Mouse (Mus musculus): ENCODE results near the gene Zscan21. TPM values are rescaled to one million over a fixed set of nuclear protein-coding genes. Genes with fewer than 3 reads are reported as not detected.

Zscan21 gene
- polyA plus RNA-seq, 1 experiment from 2014 or later: 97.0 TPM

GRCm38 (mm10) chr5:138137257-138137656, 20.6 kb downstream of the Zscan21 start:
- no peaks in the 10 kb centered on the region for H3K9me3 ChIP-seq
- no peaks in the 10 kb centered on the region for H3K27me3 ChIP-seq (replicated peaks; ENCODE audit: low read depth, poor library complexity, severe bottlenecking)
- no peak overlapping the region for H3K4me3 ChIP-seq
- WGBS: 92% methylated on average over 4 of the region's 4 CpGs
- peaks cover 58% of the 10 kb centered on the region for H3K36me3 ChIP-seq (replicated peaks)
- H3K27ac ChIP-seq (replicated peaks): no peak overlapping the region
- no peaks in the 10 kb centered on the region for H3K4me1 ChIP-seq
- no peak for DNase-seq (ENCODE audit: low spot score)

GRCm38 (mm10) chr5:138137935-138138549, 21.3 kb downstream of the Zscan21 start:
- no peaks in the 10 kb centered on the region for H3K27me3 ChIP-seq (replicated peaks; ENCODE audit: low read depth, poor library complexity, severe bottlenecking)
- H3K9me3 ChIP-seq: no peaks in the 10 kb centered on the region
- no peak overlapping the region for H3K4me3 ChIP-seq
- H3K36me3 ChIP-seq (replicated peaks): peaks cover 57% of the 10 kb centered on the region
- no peak overlapping the region for H3K27ac ChIP-seq (replicated peaks)
- no peaks in the 10 kb centered on the region for H3K4me1 ChIP-seq
- DNase-seq (ENCODE audit: low spot score): no peak
- WGBS: 65% methylated on average over 8 of the region's 8 CpGs

- WGBS: 76% methylated on average over 4 of the region's 4 CpGs
- Histone ChIP-seq H3K36me3 (replicated peaks) (peaks cover 57% of the 10 kb centered on the region), H3K27me3 (replicated peaks; ENCODE audit: low read depth, poor library complexity, severe bottlenecking) (no peaks in the 10 kb centered on the region), H3K9me3 (no peaks in the 10 kb centered on the region), H3K27ac (replicated peaks) (no peak overlapping the region), H3K4me1 (no peaks in the 10 kb centered on the region), H3K4me3 (no peak overlapping the region)
- DNase-seq (ENCODE audit: low spot score): no peak
Observed at GRCm38 (mm10) chr5:138138585-138138984, 21.9 kb downstream of the Zscan21 start.

- Histone ChIP-seq H3K9me3 (no peaks in the 10 kb centered on the region), H3K4me1 (peaks cover 6% of the 10 kb centered on the region), H3K27me3 (replicated peaks; ENCODE audit: low read depth, poor library complexity, severe bottlenecking) (no peaks in the 10 kb centered on the region), H3K27ac (replicated peaks) (peak overlapping the region; percentile 99; the same call in 1 of the 2 replicates), H3K4me3 (peak overlapping the region; percentile 86), H3K36me3 (replicated peaks) (peaks cover 36% of the 10 kb centered on the region)
- WGBS: 87% methylated on average over 3 of the region's 3 CpGs
- DNase-seq (ENCODE audit: low spot score): no peak
Observed at GRCm38 (mm10) chr5:138154390-138154789, 37.7 kb downstream of the Zscan21 start.

GRCm38 (mm10) chr5:138155443-138155976, 38.8 kb downstream of the Zscan21 start, which contains the start of gene Zfp113:
Zfp113 (minus strand) TSS chr5:138155744.
- no peaks in the 10 kb centered on the region for H3K9me3 ChIP-seq
- under 1% methylated on average over 31 of the region's 31 CpGs for WGBS
- DNase-seq (ENCODE audit: low spot score): peak; percentile 91
- peak within 1 kb of the TSS; percentile 86 for H3K4me3 ChIP-seq
- H3K27ac ChIP-seq (replicated peaks): peak within 1 kb of the TSS; percentile 99
- peaks cover 31% of the 10 kb centered on the region for H3K36me3 ChIP-seq (replicated peaks)
- H3K27me3 ChIP-seq (replicated peaks; ENCODE audit: low read depth, poor library complexity, severe bottlenecking): no peaks in the 10 kb centered on the region
- H3K4me1 ChIP-seq: peaks cover 10% of the 10 kb centered on the region

- no peak for DNase-seq (ENCODE audit: low spot score)
- Histone ChIP-seq H3K9me3 (no peaks in the 10 kb centered on the region), H3K4me3 (peak overlapping the region; percentile 84), H3K27ac (replicated peaks) (peak overlapping the region; percentile 90), H3K27me3 (replicated peaks; ENCODE audit: low read depth, poor library complexity, severe bottlenecking) (no peaks in the 10 kb centered on the region), H3K4me1 (peaks cover 19% of the 10 kb centered on the region), H3K36me3 (replicated peaks) (peaks cover 33% of the 10 kb centered on the region)
- WGBS: 70% methylated on average over 7 of the region's 7 CpGs
Observed at GRCm38 (mm10) chr5:138160224-138160762, 43.6 kb downstream of the Zscan21 start.

- DNase-seq (ENCODE audit: low spot score): peak; percentile 97
- Histone ChIP-seq H3K27ac (replicated peaks) (peak within 1 kb of the TSS; percentile 90), H3K36me3 (replicated peaks) (peaks cover 41% of the 10 kb centered on the region), H3K27me3 (replicated peaks; ENCODE audit: low read depth, poor library complexity, severe bottlenecking) (no peaks in the 10 kb centered on the region), H3K4me1 (peaks cover 25% of the 10 kb centered on the region), H3K4me3 (peak within 1 kb of the TSS; percentile 84), H3K9me3 (no peaks in the 10 kb centered on the region)
- WGBS: 1% methylated on average over 42 of the region's 42 CpGs
Observed at GRCm38 (mm10) chr5:138160842-138161665, 44.4 kb downstream of the Zscan21 start, which contains the start of gene Cops6. Cops6 (plus strand) TSS chr5:138161071.

- Histone ChIP-seq H3K9me3 (no peaks in the 10 kb centered on the region), H3K27me3 (replicated peaks; ENCODE audit: low read depth, poor library complexity, severe bottlenecking) (no peaks in the 10 kb centered on the region), H3K4me1 (peaks cover 25% of the 10 kb centered on the region), H3K36me3 (replicated peaks) (peaks cover 61% of the 10 kb centered on the region), H3K27ac (replicated peaks) (no peak overlapping the region), H3K4me3 (peak overlapping the region; percentile 84; the same call in 1 of the 2 replicates)
- no peak for DNase-seq (ENCODE audit: low spot score)
- 75% methylated on average over 6 of the region's 6 CpGs for WGBS
Observed at GRCm38 (mm10) chr5:138163046-138163445, 46.3 kb downstream of the Zscan21 start.

GRCm38 (mm10) chr5:138163610-138164009, 46.9 kb downstream of the Zscan21 start:
- Histone ChIP-seq H3K9me3 (no peaks in the 10 kb centered on the region), H3K4me1 (peaks cover 25% of the 10 kb centered on the region), H3K36me3 (replicated peaks) (peaks cover 67% of the 10 kb centered on the region), H3K27me3 (replicated peaks; ENCODE audit: low read depth, poor library complexity, severe bottlenecking) (no peaks in the 10 kb centered on the region), H3K27ac (replicated peaks) (no peak overlapping the region), H3K4me3 (peak overlapping the region; percentile 84; the same call in 1 of the 2 replicates)
- WGBS: 74% methylated on average over 10 of the region's 10 CpGs
- DNase-seq (ENCODE audit: low spot score): no peak

- Histone ChIP-seq H3K27ac (replicated peaks) (no peak overlapping the region), H3K9me3 (no peaks in the 10 kb centered on the region), H3K27me3 (replicated peaks; ENCODE audit: low read depth, poor library complexity, severe bottlenecking) (no peaks in the 10 kb centered on the region), H3K4me3 (peak overlapping the region; percentile 34; the same call in 1 of the 2 replicates), H3K36me3 (replicated peaks) (peaks cover 82% of the 10 kb centered on the region), H3K4me1 (peaks cover 31% of the 10 kb centered on the region)
- no peak for DNase-seq (ENCODE audit: low spot score)
- 80% methylated on average over 8 of the region's 8 CpGs for WGBS
Observed at GRCm38 (mm10) chr5:138165594-138165993, 48.9 kb downstream of the Zscan21 start.

GRCm38 (mm10) chr5:138170936-138171561, 54.3 kb downstream of the Zscan21 start:
- peaks cover 72% of the 10 kb centered on the region for H3K36me3 ChIP-seq (replicated peaks)
- under 1% methylated on average over 47 of the region's 47 CpGs for WGBS

More at GRCm38 (mm10) chr5:138170936-138171561, 54.3 kb downstream of the Zscan21 start:
- Histone ChIP-seq H3K9me3 (no peaks in the 10 kb centered on the region), H3K27me3 (replicated peaks; ENCODE audit: low read depth, poor library complexity, severe bottlenecking) (no peaks in the 10 kb centered on the region), H3K4me1 (peaks cover 23% of the 10 kb centered on the region), H3K27ac (replicated peaks) (peak overlapping the region; percentile 97), H3K4me3 (peak overlapping the region; percentile 87)
- peak; percentile 97 for DNase-seq (ENCODE audit: low spot score)

Measured in embryonic facial prominence, embryonic 10.5 days (tissue).